Mouse (Mus musculus): ENCODE measurements around the gene Tenm4. TPM values are rescaled to one million over a fixed set of nuclear protein-coding genes. Genes with fewer than 3 reads are reported as not detected.
A peak's percentile ranks its signal among the peaks of the same experiment; 100 is the strongest.

Gene Tenm4
- polyA plus RNA-seq, 1 experiment from 2014 or later = 48.9 TPM

DNA sequence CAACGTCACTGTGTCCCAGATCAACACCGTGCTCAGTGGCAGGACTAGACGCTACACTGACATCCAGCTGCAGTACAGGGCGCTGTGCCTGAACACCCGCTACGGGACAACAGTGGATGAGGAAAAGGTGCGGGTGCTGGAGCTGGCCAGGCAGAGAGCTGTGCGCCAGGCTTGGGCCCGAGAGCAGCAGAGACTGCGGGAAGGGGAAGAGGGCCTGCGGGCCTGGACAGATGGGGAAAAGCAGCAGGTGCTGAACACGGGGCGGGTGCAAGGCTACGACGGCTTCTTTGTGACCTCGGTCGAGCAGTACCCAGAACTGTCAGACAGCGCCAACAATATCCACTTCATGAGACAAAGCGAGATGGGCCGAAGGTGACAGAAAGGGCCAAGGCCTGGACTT is 735.2 kb downstream of the Tenm4 start:
- DNase-seq (ENCODE audit: low spot score) (no peak), ATAC-seq (no peak)
- Histone ChIP-seq H3K27ac (ENCODE audit: low read depth, low read length) (no peak overlapping the region), H3K4me3 (ENCODE audit: low read depth, low read length) (no peak overlapping the region), H3K36me3 (ENCODE audit: control insufficient read depth, insufficient read depth, low read length) (peaks cover 43% of the 10 kb centered on the region), H3K4me1 (ENCODE audit: control insufficient read depth, insufficient read depth, low read length) (peaks cover 36% of the 10 kb centered on the region), H3K4me2 (ENCODE audit: low read length) (no peak overlapping the region), H3K9me3 (replicated peaks; ENCODE audit: control insufficient read depth, low read length) (no peaks in the 10 kb centered on the region), H3K27me3 (replicated peaks; ENCODE audit: control insufficient read depth, insufficient read depth, low read length) (no peaks in the 10 kb centered on the region), H3K9ac (ENCODE audit: low read length) (no peak overlapping the region)
- 85% methylated on average over 20 of the region's 20 CpGs for WGBS

DNA sequence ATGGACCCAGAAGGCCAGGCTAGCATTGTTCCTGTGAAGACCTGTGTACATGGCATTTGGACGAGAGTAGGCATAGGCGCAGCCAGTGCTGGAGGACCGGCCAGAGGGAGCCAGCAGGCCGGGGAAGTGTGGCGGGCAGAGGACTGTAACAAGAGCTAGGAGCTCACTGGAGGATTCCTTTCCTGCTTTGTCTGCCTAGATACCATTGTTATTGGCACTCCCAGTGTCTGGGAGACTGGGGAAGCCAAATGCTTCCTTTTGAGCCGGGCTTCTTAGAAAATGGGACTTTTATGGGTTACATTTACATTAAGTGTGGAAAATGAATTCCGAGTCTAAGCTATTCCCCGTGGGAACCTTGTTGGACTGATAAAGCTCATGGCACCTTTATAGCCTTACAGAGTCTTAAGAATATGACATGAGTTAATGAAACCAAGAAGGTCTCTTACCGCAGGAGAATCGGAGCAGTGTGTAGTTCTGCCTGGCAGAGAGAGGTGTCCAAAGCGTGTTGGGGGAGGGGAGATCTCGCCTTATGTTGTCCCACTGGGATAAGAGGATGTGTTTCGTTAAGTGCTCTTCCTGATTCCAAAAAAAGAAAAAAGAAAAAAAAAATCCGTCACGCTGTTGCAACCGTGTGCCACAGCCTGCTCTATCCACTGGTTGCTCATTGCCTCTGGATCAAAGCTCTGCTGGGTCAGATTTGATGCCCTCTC is 737.1 kb downstream of the Tenm4 start:
- peaks cover 28% of the 10 kb centered on the region for H3K36me3 ChIP-seq (ENCODE audit: control insufficient read depth, insufficient read depth, low read length)
- peaks cover 28% of the 10 kb centered on the region for H3K4me1 ChIP-seq (ENCODE audit: control insufficient read depth, insufficient read depth, low read length)
- H3K27me3 ChIP-seq (replicated peaks; ENCODE audit: control insufficient read depth, insufficient read depth, low read length) = no peaks in the 10 kb centered on the region
- no peak overlapping the region for H3K4me3 ChIP-seq (ENCODE audit: low read depth, low read length)
- no peaks in the 10 kb centered on the region for H3K9me3 ChIP-seq (replicated peaks; ENCODE audit: control insufficient read depth, low read length)
- ATAC-seq (no peak), DNase-seq (ENCODE audit: low spot score) (no peak)
- H3K4me2 ChIP-seq (ENCODE audit: low read length) = no peak overlapping the region
- 74% methylated on average over 16 of the region's 16 CpGs for WGBS
- no peak overlapping the region for H3K9ac ChIP-seq (ENCODE audit: low read length)
- 0 out of 2 replicates have a peak overlapping the region, but pooled peaks have one; percentile 40 for H3K27ac ChIP-seq (ENCODE audit: low read depth, low read length)

DNA sequence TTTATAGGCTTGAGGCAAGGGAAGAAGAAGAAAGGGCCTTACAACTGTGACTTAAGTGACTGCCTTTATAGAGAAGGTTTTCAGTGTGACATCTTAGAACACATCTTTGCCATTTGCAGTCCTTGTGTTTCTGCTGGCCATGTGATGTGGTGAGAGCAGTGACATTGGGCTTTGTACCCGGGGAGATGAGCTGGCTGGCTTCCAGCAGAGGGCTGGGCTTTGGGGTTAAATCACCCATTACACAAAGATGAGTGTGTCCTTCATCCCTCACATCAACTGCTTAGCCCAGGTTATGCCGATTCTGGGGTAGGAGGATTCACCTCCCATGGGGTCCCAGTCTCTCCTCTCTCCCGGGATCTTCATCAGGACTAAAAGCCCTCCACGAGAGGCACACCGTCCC is 738.8 kb downstream of the Tenm4 start:
- H3K27me3 ChIP-seq (replicated peaks; ENCODE audit: control insufficient read depth, insufficient read depth, low read length) = no peaks in the 10 kb centered on the region
- H3K36me3 ChIP-seq (ENCODE audit: control insufficient read depth, insufficient read depth, low read length) = peaks cover 20% of the 10 kb centered on the region
- no peaks in the 10 kb centered on the region for H3K9me3 ChIP-seq (replicated peaks; ENCODE audit: control insufficient read depth, low read length)
- no peak for ATAC-seq
- no peak overlapping the region for H3K27ac ChIP-seq (ENCODE audit: low read depth, low read length)
- WGBS = 60% methylated on average over 5 of the region's 5 CpGs
- no peak overlapping the region for H3K9ac ChIP-seq (ENCODE audit: low read length)
- no peak overlapping the region for H3K4me3 ChIP-seq (ENCODE audit: low read depth, low read length)
- H3K4me1 ChIP-seq (ENCODE audit: control insufficient read depth, insufficient read depth, low read length) = peaks cover 14% of the 10 kb centered on the region
- DNase-seq (ENCODE audit: low spot score) = no peak
- no peak overlapping the region for H3K4me2 ChIP-seq (ENCODE audit: low read length)

DNA sequence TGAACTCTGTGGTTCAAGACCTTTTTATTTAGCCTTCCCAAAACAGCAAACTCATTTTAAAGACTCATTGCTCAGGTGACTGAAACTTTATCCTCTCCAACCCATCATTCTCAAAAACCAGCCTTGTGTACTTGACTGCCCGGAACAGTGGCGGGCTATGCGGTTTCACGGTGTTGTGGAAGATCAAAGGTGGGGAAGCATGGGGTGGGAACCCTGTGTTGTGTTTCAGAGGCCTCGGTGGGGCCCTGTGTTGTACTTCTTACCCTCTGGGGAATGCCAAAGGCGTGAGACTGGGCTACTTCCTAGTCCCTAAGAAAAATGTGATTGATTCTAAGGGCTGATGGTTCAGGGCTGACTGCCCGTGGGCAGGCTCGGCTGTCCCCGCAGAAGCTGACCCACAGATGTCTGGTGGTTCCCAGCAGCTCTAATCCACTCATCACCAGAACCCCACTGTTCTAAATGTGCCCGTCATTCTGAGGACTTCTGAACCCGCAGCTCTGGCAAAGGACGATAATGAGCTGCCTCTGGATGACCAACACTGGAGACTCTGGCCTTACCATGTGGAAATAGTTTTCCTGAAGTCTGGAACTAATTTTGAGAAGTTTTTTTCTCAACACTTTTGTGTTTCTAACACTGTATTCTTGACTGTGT is 739.4 kb downstream of the Tenm4 start:
- H3K27me3 ChIP-seq (replicated peaks; ENCODE audit: control insufficient read depth, insufficient read depth, low read length) = no peaks in the 10 kb centered on the region
- H3K9ac ChIP-seq (ENCODE audit: low read length) = no peak overlapping the region
- no peak overlapping the region for H3K4me2 ChIP-seq (ENCODE audit: low read length)
- H3K27ac ChIP-seq (ENCODE audit: low read depth, low read length) = no peak overlapping the region
- H3K4me3 ChIP-seq (ENCODE audit: low read depth, low read length) = no peak overlapping the region
- ATAC-seq (no peak), DNase-seq (ENCODE audit: low spot score) (no peak)
- H3K36me3 ChIP-seq (ENCODE audit: control insufficient read depth, insufficient read depth, low read length) = peaks cover 18% of the 10 kb centered on the region
- peaks cover 12% of the 10 kb centered on the region for H3K4me1 ChIP-seq (ENCODE audit: control insufficient read depth, insufficient read depth, low read length)
- WGBS = 79% methylated on average over 12 of the region's 12 CpGs
- H3K9me3 ChIP-seq (replicated peaks; ENCODE audit: control insufficient read depth, low read length) = no peaks in the 10 kb centered on the region

DNA sequence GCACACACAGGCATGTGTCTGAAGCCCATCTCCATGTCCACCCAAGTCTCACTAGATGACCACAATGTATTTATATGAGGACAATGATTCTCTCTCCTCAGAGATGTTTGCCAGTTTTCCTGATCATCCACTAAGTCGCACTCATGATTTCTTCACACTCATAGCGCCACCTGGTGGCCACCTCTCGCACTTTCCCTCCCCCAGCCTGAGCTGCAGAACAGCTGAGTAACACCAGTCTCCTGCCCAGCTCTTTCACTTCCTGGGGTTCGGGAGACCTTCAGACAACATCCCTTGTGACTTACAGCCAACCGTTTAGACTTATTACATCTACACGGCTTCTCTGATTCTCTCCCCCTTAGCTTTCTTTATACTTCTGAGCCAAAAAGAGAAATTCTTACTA is 743.0 kb downstream of the Tenm4 start:
- H3K4me1 ChIP-seq (ENCODE audit: control insufficient read depth, insufficient read depth, low read length) = peaks cover 3% of the 10 kb centered on the region; the same call in 1 of the 2 replicates
- no peak overlapping the region for H3K4me3 ChIP-seq (ENCODE audit: low read depth, low read length)
- ATAC-seq (peak; percentile 59), DNase-seq (ENCODE audit: low spot score) (peak; percentile 92)
- H3K9me3 ChIP-seq (replicated peaks; ENCODE audit: control insufficient read depth, low read length) = no peaks in the 10 kb centered on the region
- H3K36me3 ChIP-seq (ENCODE audit: control insufficient read depth, insufficient read depth, low read length) = no peaks in the 10 kb centered on the region
- H3K9ac ChIP-seq (ENCODE audit: low read length) = no peak overlapping the region
- 9% methylated on average over 6 of the region's 6 CpGs for WGBS
- H3K27me3 ChIP-seq (replicated peaks; ENCODE audit: control insufficient read depth, insufficient read depth, low read length) = no peaks in the 10 kb centered on the region
- H3K4me2 ChIP-seq (ENCODE audit: low read length) = no peak overlapping the region
- 0 out of 2 replicates have a peak overlapping the region, but pooled peaks have one; percentile 18 for H3K27ac ChIP-seq (ENCODE audit: low read depth, low read length)

DNA sequence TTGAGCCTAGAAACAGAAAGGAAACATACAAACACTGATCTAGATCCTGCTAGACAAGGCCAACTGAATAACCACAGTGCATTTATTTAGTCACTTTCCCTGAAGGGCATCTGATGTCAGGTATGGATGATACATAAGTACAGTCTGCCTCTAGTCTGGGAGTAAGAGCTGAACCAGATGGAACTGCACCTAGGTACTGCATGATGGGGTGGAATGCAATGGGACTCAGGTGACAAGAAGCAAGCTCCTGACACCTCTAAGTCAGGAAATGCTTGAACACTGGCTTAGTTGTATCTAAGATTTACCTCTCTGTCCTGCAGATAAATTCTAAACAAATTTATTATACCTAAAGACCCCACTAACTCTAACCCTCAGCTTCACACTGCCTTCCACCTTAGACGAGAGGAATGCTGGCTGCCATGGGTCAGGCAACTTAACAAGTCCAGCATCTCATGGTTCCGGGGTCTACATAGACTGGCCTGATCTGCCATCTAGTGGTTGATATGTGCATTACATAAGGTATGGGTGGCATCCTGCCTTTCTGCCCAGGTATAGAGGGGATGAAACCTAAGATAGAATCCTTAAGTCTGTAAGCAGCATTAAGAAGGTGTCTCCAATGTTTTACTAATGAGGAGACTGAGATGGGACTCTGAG is 744.5 kb downstream of the Tenm4 start:
- peak; percentile 40 for ATAC-seq
- Histone ChIP-seq H3K9ac (ENCODE audit: low read length) (no peak overlapping the region), H3K9me3 (replicated peaks; ENCODE audit: control insufficient read depth, low read length) (no peaks in the 10 kb centered on the region), H3K27me3 (replicated peaks; ENCODE audit: control insufficient read depth, insufficient read depth, low read length) (no peaks in the 10 kb centered on the region), H3K4me1 (ENCODE audit: control insufficient read depth, insufficient read depth, low read length) (peaks cover 2% of the 10 kb centered on the region; the same call in 1 of the 2 replicates), H3K4me3 (ENCODE audit: low read depth, low read length) (no peak overlapping the region), H3K4me2 (ENCODE audit: low read length) (no peak overlapping the region), H3K36me3 (ENCODE audit: control insufficient read depth, insufficient read depth, low read length) (no peaks in the 10 kb centered on the region), H3K27ac (ENCODE audit: low read depth, low read length) (no peak overlapping the region)
- WGBS = 2% methylated on average over 2 of the region's 2 CpGs
- peak; percentile 86 for DNase-seq (ENCODE audit: low spot score)

DNA sequence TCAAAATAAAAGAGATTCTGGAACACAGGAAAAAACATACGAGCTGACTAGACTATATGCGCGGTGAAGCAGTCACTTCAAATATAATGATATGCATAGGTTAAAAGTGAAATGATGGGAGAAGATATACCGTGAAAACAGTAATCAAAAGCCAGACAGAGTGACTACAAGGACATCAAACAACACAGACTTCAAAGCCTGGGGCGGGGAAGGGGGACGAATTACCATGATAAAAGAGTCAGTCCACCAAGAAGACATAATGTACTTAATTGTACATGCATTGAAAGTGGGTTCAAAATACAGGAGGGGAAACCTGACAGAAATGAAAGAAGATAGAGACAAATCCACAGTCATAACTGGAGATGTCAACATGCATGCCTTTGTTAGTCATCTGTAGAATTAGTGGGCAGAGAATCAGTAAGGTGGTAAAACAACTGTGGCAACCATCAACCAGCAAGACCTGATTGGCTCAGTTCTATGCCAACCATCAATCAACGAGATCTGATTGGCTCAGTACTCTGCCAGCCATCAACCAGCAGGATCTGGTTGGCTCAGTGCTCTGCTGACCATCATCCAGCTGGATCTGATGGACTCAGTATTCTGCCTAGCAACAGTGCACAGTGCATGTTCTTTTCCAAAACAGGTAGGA is 749.5 kb downstream of the Tenm4 start:
- peak; percentile 80 for ATAC-seq
- H3K27me3 ChIP-seq (replicated peaks; ENCODE audit: control insufficient read depth, insufficient read depth, low read length) = no peaks in the 10 kb centered on the region
- H3K27ac ChIP-seq (ENCODE audit: low read depth, low read length) = no peak overlapping the region; the same call in 1 of the 2 replicates
- 33% methylated on average over 7 of the region's 7 CpGs for WGBS
- H3K4me3 ChIP-seq (ENCODE audit: low read depth, low read length) = no peak overlapping the region
- H3K4me1 ChIP-seq (ENCODE audit: control insufficient read depth, insufficient read depth, low read length) = peaks cover 6% of the 10 kb centered on the region; the same call in 1 of the 2 replicates
- H3K9me3 ChIP-seq (replicated peaks; ENCODE audit: control insufficient read depth, low read length) = no peaks in the 10 kb centered on the region
- DNase-seq (ENCODE audit: low spot score) = peak; percentile 53
- H3K9ac ChIP-seq (ENCODE audit: low read length) = no peak overlapping the region
- no peaks in the 10 kb centered on the region for H3K36me3 ChIP-seq (ENCODE audit: control insufficient read depth, insufficient read depth, low read length)
- H3K4me2 ChIP-seq (ENCODE audit: low read length) = no peak overlapping the region

DNA sequence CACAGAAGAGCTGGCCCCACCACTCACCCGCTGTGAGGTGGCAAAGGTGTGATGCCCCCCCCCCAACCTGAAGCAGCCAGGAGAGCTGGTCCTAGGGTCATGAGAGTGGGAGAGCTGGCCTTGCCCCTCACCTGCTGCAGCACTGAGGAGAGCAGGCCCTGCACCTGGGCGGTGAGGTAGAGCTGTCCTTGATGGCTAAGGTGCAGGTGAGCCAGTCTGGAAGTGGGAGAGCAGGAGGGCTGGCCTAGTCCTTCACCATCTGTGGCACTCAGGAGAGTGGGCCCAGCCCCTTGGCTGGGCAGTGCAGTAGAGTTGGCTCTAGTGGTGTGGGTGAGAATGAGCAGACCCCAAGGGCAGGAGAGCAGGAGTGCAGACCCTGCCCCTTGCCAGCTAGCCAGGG is 751.9 kb downstream of the Tenm4 start:
- no peak overlapping the region for H3K4me3 ChIP-seq (ENCODE audit: low read depth, low read length)
- no peaks in the 10 kb centered on the region for H3K27me3 ChIP-seq (replicated peaks; ENCODE audit: control insufficient read depth, insufficient read depth, low read length)
- ATAC-seq (no peak), DNase-seq (ENCODE audit: low spot score) (no peak)
- no peak overlapping the region for H3K4me2 ChIP-seq (ENCODE audit: low read length)
- no peak overlapping the region for H3K9ac ChIP-seq (ENCODE audit: low read length)
- H3K9me3 ChIP-seq (replicated peaks; ENCODE audit: control insufficient read depth, low read length) = no peaks in the 10 kb centered on the region
- peaks cover 6% of the 10 kb centered on the region; the same call in 1 of the 2 replicates for H3K4me1 ChIP-seq (ENCODE audit: control insufficient read depth, insufficient read depth, low read length)
- no peak overlapping the region for H3K27ac ChIP-seq (ENCODE audit: low read depth, low read length)
- WGBS = 100% methylated on average over 2 of the region's 2 CpGs
- no peaks in the 10 kb centered on the region for H3K36me3 ChIP-seq (ENCODE audit: control insufficient read depth, insufficient read depth, low read length)
